ENCODE assay signal across 8 mouse cellular contexts in the genomic region with DNA sequence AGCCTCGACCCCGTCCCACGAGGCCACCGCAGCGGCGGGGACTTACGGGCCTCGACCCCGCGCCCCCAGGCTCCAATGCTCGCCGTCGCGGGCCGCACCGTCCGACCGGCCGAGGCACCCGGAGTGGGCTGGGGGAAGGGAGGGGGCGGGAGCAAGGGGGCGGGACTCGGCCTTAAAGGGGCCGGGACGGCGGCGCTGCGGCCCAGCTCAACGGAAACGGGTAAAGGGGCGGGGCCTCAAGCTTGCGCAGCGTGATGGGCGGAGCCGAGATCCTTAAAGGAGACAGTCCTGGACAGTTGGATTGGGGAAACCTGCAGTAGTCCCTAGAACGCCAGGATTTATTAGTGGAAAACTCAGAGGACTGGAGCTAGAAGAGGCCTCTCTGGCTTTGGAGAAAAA. TPM values are rescaled to one million over a fixed set of nuclear protein-coding genes. Genes with fewer than 3 reads are reported as not detected.
A peak's percentile ranks its signal among the peaks of the same experiment; 100 is the strongest.
DNase-seq lines count a peak whose midpoint lies in the region; ATAC-seq and TF ChIP-seq lines count a peak whose summit lies in the region.

Gene Pex5 (minus strand): TSS at position 141 of the 399 bp plus-strand sequence.

- 1% methylated on average over 27 of the region's 36 CpGs for WGBS in hindbrain, postnatal 0 days

- TF ChIP-seq CTCF in gastrocnemius, adult 2 months (IDR thresholded peaks at IDR 0.05) = no peak
- TF ChIP-seq CTCF in hindbrain, postnatal 0 days (IDR thresholded peaks at IDR 0.05; ENCODE audit: low read depth) = no peak
- TF ChIP-seq CTCF in left cerebral cortex, adult 2 months (IDR thresholded peaks at IDR 0.05) = no peak

- intact Hi-C loops in gastrocnemius, adult 2 months (cut with DNase I) = loop anchor here (10.0 kb wide), 1 partner anchor 330 kb away; the partner anchor contains the start of gene Grcc10
- intact Hi-C loops in left cerebral cortex, adult 2 months (cut with DNase I) = loop anchor here (2.0 kb wide), 1 partner anchor 50 kb away; the partner anchor contains the start of gene Clstn3

- H3K27me3 ChIP-seq in hindbrain, postnatal 0 days (ENCODE audit: insufficient read depth, low read length) = no peaks in the 10 kb centered on the region

- H3K4me3 ChIP-seq in gastrocnemius, adult 2 months = peak within 1 kb of the TSS; percentile 94
- peak within 1 kb of the TSS; percentile 90 for H3K4me3 ChIP-seq in hindbrain, postnatal 0 days (ENCODE audit: low read length)
- peak within 1 kb of the TSS; percentile 82 for H3K4me3 ChIP-seq in left cerebral cortex, adult 2 months

- H3K4me2 ChIP-seq in hindbrain, postnatal 0 days (ENCODE audit: low read depth, low read length) = peak within 1 kb of the TSS; percentile 65

- peaks cover 9% of the 10 kb centered on the region; the same call in 1 of the 2 replicates for H3K36me3 ChIP-seq in hindbrain, postnatal 0 days (ENCODE audit: insufficient read depth, low read length)

- ATAC-seq in hindbrain, postnatal 0 days = peak; percentile 95
- peak; percentile 81 for ATAC-seq in megakaryocyte, adult 5-6 weeks (ENCODE audit: poor library complexity, severe bottlenecking)

- no peaks in the 10 kb centered on the region for H3K4me1 ChIP-seq in hindbrain, postnatal 0 days (ENCODE audit: insufficient read depth, low read length)

- DNase-seq in WW6 (ENCODE audit: low read depth, low spot score) = peak; percentile 95
- peak; percentile 91 to 94 for DNase-seq in cerebellum, postnatal 4 days (ENCODE audit: low spot score in 2 of 2)
- DNase-seq in gastrocnemius, adult 2 months = peak; percentile 98
- DNase-seq in hindbrain, postnatal 0 days (ENCODE audit: low spot score) = peak; percentile 98
- DNase-seq in left cerebral cortex, adult 2 months (ENCODE audit: extremely low spot score in 1 of 2, low spot score in 2 of 2) = peak; percentile 94 to 95
- DNase-seq in right cerebral cortex, adult 2 months (ENCODE audit: low spot score in 2 of 2) = peak; percentile 94 to 95
- peak; percentile 98 for DNase-seq in urinary bladder, postnatal 14 days (ENCODE audit: low spot score)

- H3K9me3 ChIP-seq in hindbrain, postnatal 0 days (ENCODE audit: low read length) = no peaks in the 10 kb centered on the region

- H3K27ac ChIP-seq in gastrocnemius, adult 2 months = peak within 1 kb of the TSS; percentile 92
- peak within 1 kb of the TSS; percentile 90 for H3K27ac ChIP-seq in hindbrain, postnatal 0 days
- peak within 1 kb of the TSS; percentile 94 for H3K27ac ChIP-seq in left cerebral cortex, adult 2 months

- peak within 1 kb of the TSS; percentile 87 for H3K9ac ChIP-seq in hindbrain, postnatal 0 days (replicated peaks; ENCODE audit: low read length)

RNA-seq across cellular contexts. Expression of gene Pex5, which starts in this region (rescaled TPM):
- total RNA-seq in gastrocnemius, adult 2 months (2021) = 10 to 100 TPM; 19.8 to 25.2 TPM
- total RNA-seq in hindbrain, postnatal 0 days (2014; rRNA removed) = 74.4 and 80.8 TPM in 2 replicates
- 46.6 and 49.0 TPM in 2 replicates for polyA plus RNA-seq in hindbrain, postnatal 0 days (2015; fragmentation: Nextera tagmentation; extraction: Ambion mirVana)
- total RNA-seq in left cerebral cortex, adult 2 months (2021) = 10 to 100 TPM; 65.7 to 65.9 TPM
- 16.1 and 16.8 TPM in 2 replicates for total RNA-seq in megakaryocyte, adult 5-6 weeks (2015)
- total RNA-seq in megakaryocyte, adult 5-6 weeks (2017) = 17.7 and 18.4 TPM in 2 replicates

Comparison
In these comparisons a context has a peak if more than half of its experiments do, and no peak if none do; other contexts are left out.
1. Peak in every context shown above with its lines: DNase-seq, ATAC-seq, H3K4me3 ChIP-seq and H3K27ac ChIP-seq.